Mouse (Mus musculus) kidney, postnatal 0 days (tissue): ENCODE results near the gene Hoxc5. TPM values are rescaled to one million over a fixed set of nuclear protein-coding genes. Genes with fewer than 3 reads are reported as not detected.

ENCODE experiments used
- ATAC-seq: fragments of 200-750 bp; cut with Nextera tagmentation; replicated peaks from 2 replicates; pipeline ENCODE4 v1.8.0; 2017; ENCODE audit warnings: low read depth, moderate number of reproducible peaks, moderate TSS enrichment, moderate library complexity; ENCODE audit not compliant: low FRiP score
- DNase-seq: peaks from one replicate; pipeline ENCODE4 v3.0.0-alpha.2; 2016; ENCODE audit warnings: low spot score
- H3K27ac ChIP-seq: fragments of 300-500 bp; sonication (generic); 2 replicates; pipeline ENCODE4 v1.5.1; 2014; ENCODE audit warnings: mild to moderate bottlenecking
- H3K27me3 ChIP-seq: fragments of 300-500 bp; sonication (generic); 2 replicates; pipeline ENCODE4 v1.6.1; 2014; ENCODE audit warnings: low read length, mixed read lengths; ENCODE audit not compliant: insufficient read depth
- H3K36me3 ChIP-seq: fragments of 300-500 bp; sonication (generic); 2 replicates; pipeline ENCODE4 v1.6.1; 2014; ENCODE audit warnings: low read length, mixed read lengths; ENCODE audit not compliant: insufficient read depth
- H3K4me1 ChIP-seq: fragments of 300-500 bp; sonication (generic); replicated peaks from 2 replicates; pipeline ENCODE4 v1.6.1; 2014; ENCODE audit warnings: antibody characterized with exemption, low read length, mixed read lengths; ENCODE audit not compliant: insufficient read depth
- H3K4me2 ChIP-seq: fragments of 300-500 bp; sonication (generic); 2 replicates; pipeline ENCODE4 v1.6.1; 2014; ENCODE audit warnings: mild to moderate bottlenecking, low read length, moderate library complexity, mixed read lengths
- H3K4me3 ChIP-seq: fragments of 300-500 bp; sonication (generic); replicated peaks from 2 replicates; pipeline ENCODE4 v1.5.1; 2014; ENCODE audit warnings: low read depth, low read length
- H3K9ac ChIP-seq: fragments of 300-500 bp; sonication (generic); 2 replicates; pipeline ENCODE4 v1.6.1; 2014; ENCODE audit warnings: low read depth, low read length
- H3K9me3 ChIP-seq: fragments of 300-500 bp; sonication (generic); replicated peaks from 2 replicates; pipeline ENCODE4 v1.6.1; 2016; ENCODE audit warnings: low read length, inconsistent platforms, mixed read lengths
- CTCF ChIP-seq: IDR thresholded peaks from 2 replicates; pipeline ENCODE4 v1.5.1; 2016; ENCODE audit warnings: antibody characterized with exemption, low read depth, mild to moderate bottlenecking, moderate library complexity
- WGBS: fragments of 180-500 bp; shearing (Covaris S2); extraction: QIAGEN DNeasy Blood & Tissue Kit; methylation state at CpG from one replicate; pipeline ENCODE4 v1.1.7; 2014; 5-methylcytosine and 5-hydroxymethylcytosine counted together
- polyA plus RNA-seq: library from polyadenylated mRNA; unstranded; fragments of >200 nt; fragmentation: Nextera tagmentation; extraction: Ambion mirVana; gene quantifications from 2 replicates; pipeline ENCODE4 v1.2.1, GENCODE M21; 2015

Gene Hoxc5
- polyA plus RNA-seq, 1 experiment from 2014 or later = 3.9 TPM

DNA sequence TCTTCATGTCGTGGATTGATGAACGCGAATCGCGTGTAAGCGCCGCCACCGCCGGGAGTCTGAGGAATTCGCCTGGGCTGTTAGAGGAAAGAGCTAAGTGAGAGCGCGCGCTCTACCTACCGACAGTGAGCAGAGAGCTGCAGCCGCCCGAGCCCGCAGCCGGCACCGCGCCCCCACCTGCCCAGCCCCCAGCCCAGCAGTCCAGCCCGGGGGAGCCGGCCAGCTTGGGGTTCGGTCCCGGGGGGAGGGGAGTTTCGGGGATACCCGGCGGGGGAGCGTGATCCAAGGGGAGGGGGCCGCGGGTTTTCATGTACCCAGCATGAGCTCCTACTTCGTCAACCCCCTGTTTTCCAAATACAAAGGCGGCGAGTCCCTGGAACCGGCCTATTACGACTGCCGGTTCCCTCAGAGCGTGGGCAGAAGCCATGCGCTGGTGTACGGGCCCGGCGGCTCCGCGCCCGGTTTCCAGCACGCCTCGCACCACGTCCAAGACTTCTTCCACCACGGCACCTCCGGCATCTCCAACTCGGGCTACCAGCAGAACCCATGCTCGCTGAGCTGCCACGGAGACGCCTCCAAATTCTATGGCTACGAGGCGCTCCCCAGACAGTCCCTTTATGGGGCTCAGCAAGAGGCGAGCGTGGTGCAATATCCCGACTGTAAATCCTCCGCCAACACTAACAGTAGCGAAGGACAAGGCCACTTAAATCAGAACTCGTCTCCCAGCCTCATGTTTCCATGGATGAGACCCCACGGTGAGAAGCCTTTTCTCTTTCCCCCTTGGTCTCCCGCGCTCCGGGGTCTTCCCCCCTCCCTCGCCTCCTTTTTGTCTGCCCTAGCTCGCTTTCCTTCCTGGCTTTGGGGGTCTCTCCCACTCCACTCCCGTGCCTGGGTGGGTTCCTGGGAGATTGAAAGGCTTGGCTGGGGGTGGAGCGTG lies 23.5 kb downstream of the Hoxc5 start, which contains the start of gene Hoxc8:
TSS of gene Hoxc8 (plus strand) at position 147 of the 937 bp plus-strand sequence.
- H3K4me2 ChIP-seq = peak within 1 kb of the TSS; percentile 91
- H3K36me3 ChIP-seq = no peaks in the 10 kb centered on the region
- no peak for TF ChIP-seq CTCF
- 0 out of 2 replicates have a peak, but pooled peaks have one; percentile 21 for ATAC-seq
- peak within 1 kb of the TSS; percentile 52 for H3K4me3 ChIP-seq
- peak within 1 kb of the TSS; percentile 82; the same call in 1 of the 2 replicates for H3K27ac ChIP-seq
- H3K4me1 ChIP-seq = peaks cover 10% of the 10 kb centered on the region; the same call in 1 of the 2 replicates
- H3K27me3 ChIP-seq = no peaks in the 10 kb centered on the region
- H3K9me3 ChIP-seq = no peaks in the 10 kb centered on the region
- DNase-seq = no peak
- WGBS = 4% methylated on average over 64 of the region's 69 CpGs
- H3K9ac ChIP-seq = peak within 1 kb of the TSS; percentile 72

DNA sequence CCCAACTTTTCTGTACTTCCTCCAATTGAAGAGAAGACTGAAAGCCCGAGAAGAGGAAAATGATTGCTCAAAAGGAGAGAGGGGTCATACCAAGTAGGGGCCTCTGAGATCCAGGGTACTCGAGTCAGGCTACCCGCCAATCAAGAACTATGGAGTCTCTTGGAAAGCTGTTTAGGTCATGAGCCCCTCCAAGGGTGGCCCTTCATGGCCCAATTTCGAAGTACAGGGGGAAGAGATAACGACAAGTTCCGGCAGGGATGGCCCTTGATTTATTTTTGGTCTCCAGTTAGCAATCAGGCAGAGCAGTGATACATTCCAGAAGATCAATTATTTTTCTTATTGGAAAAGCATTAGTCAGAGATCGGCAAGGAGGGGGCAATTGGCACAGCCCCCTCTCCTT lies 24.5 kb downstream of the Hoxc5 start:
- TF ChIP-seq CTCF = no peak
- Histone ChIP-seq H3K27ac (peak overlapping the region; percentile 82; the same call in 1 of the 2 replicates), H3K9ac (peak overlapping the region; percentile 72), H3K4me3 (peak overlapping the region; percentile 52), H3K36me3 (no peaks in the 10 kb centered on the region), H3K4me2 (peak overlapping the region; percentile 91), H3K9me3 (no peaks in the 10 kb centered on the region), H3K27me3 (0 out of 2 replicates have a peak, but pooled peaks cover 3% of the 10 kb centered on the region), H3K4me1 (peaks cover 10% of the 10 kb centered on the region; the same call in 1 of the 2 replicates)
- WGBS = 20% methylated on average over 7 of the region's 7 CpGs
- ATAC-seq (no peak), DNase-seq (no peak)

DNA sequence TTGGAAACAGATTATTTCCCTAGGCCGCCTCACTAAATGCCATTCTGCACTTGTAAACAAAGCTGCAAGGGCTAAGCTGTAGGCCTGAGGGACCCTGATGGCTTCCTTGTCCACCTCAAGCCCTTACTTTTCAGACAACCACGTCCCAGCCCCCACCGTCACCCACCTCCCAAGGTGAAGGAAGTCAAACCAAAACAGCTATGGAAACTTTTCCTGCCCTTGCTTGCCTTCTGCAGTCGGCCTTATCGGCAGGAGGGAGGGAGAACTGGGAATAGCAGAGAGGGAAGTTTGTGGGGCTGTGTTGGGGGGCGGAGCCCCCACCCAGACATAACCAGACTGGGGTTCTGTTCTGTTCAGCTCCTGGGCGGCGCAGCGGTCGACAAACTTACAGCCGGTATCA lies 25.0 kb downstream of the Hoxc5 start:
- peak overlapping the region; percentile 91 for H3K4me2 ChIP-seq
- H3K27me3 ChIP-seq = 0 out of 2 replicates have a peak, but pooled peaks cover 3% of the 10 kb centered on the region
- H3K27ac ChIP-seq = peak overlapping the region; percentile 67
- no peaks in the 10 kb centered on the region for H3K9me3 ChIP-seq
- H3K4me1 ChIP-seq = peaks cover 10% of the 10 kb centered on the region; the same call in 1 of the 2 replicates
- ATAC-seq = no peak
- DNase-seq = no peak
- 20% methylated on average over 11 of the region's 11 CpGs for WGBS
- no peaks in the 10 kb centered on the region for H3K36me3 ChIP-seq
- H3K4me3 ChIP-seq = peak overlapping the region; percentile 52
- TF ChIP-seq CTCF = no peak
- peak overlapping the region; percentile 72 for H3K9ac ChIP-seq

- ATAC-seq (no peak), DNase-seq (peak; percentile 84)
- H3K9ac ChIP-seq = no peak overlapping the region; the same call in 1 of the 2 replicates
- WGBS = 17% methylated on average over 3 of the region's 3 CpGs
- peak overlapping the region; percentile 91 for H3K4me2 ChIP-seq
- no peaks in the 10 kb centered on the region for H3K9me3 ChIP-seq
- H3K36me3 ChIP-seq = no peaks in the 10 kb centered on the region
- H3K27me3 ChIP-seq = 0 out of 2 replicates have a peak, but pooled peaks cover 3% of the 10 kb centered on the region
- TF ChIP-seq CTCF = no peak
- peaks cover 10% of the 10 kb centered on the region; the same call in 1 of the 2 replicates for H3K4me1 ChIP-seq
- peak overlapping the region; percentile 52 for H3K4me3 ChIP-seq
- 0 out of 2 replicates have a peak overlapping the region, but pooled peaks have one; percentile 67 for H3K27ac ChIP-seq
Measured at GRCm38 (mm10) chr15:102992863-102993262, 25.6 kb downstream of the Hoxc5 start.

GRCm38 (mm10) chr15:102996548-102996947 lies 29.3 kb downstream of the Hoxc5 start:
- DNase-seq (no peak), ATAC-seq (no peak)
- H3K36me3 ChIP-seq = no peaks in the 10 kb centered on the region
- peaks cover 16% of the 10 kb centered on the region; the same call in 1 of the 2 replicates for H3K4me1 ChIP-seq
- H3K4me3 ChIP-seq = 0 out of 2 replicates have a peak overlapping the region, but pooled peaks have one; percentile 2
- H3K27ac ChIP-seq = peak overlapping the region; percentile 66
- 10% methylated on average over 9 of the region's 9 CpGs for WGBS
- no peaks in the 10 kb centered on the region for H3K9me3 ChIP-seq
- 0 out of 2 replicates have a peak, but pooled peaks cover 8% of the 10 kb centered on the region for H3K27me3 ChIP-seq
- H3K9ac ChIP-seq = peak overlapping the region; percentile 42; the same call in 1 of the 2 replicates
- TF ChIP-seq CTCF = no peak
- peak overlapping the region; percentile 80 for H3K4me2 ChIP-seq

GRCm38 (mm10) chr15:102997431-102997830 lies 30.2 kb downstream of the Hoxc5 start:
- 9% methylated on average over 3 of the region's 3 CpGs for WGBS
- Histone ChIP-seq H3K27ac (peak overlapping the region; percentile 92), H3K4me3 (peak overlapping the region; percentile 45), H3K4me1 (peaks cover 20% of the 10 kb centered on the region; the same call in 1 of the 2 replicates), H3K36me3 (no peaks in the 10 kb centered on the region), H3K9me3 (no peaks in the 10 kb centered on the region), H3K4me2 (peak overlapping the region; percentile 80), H3K9ac (peak overlapping the region; percentile 35), H3K27me3 (0 out of 2 replicates have a peak, but pooled peaks cover 8% of the 10 kb centered on the region)
- DNase-seq (no peak), ATAC-seq (no peak)
- TF ChIP-seq CTCF = no peak
